Mouse (Mus musculus): ENCODE data around the gene Tmem239. TPM values are rescaled to one million over a fixed set of nuclear protein-coding genes. Genes with fewer than 3 reads are reported as not detected.
"Not testable (repeated sequence)": the region's sequence is repeated elsewhere in the genome, so short reads cannot be mapped to it uniquely, and the experiment has no call there.

Tmem239 gene
- 251 and 255 TPM in 2 replicates for polyA plus RNA-seq (2012; rRNA removed)

DNA sequence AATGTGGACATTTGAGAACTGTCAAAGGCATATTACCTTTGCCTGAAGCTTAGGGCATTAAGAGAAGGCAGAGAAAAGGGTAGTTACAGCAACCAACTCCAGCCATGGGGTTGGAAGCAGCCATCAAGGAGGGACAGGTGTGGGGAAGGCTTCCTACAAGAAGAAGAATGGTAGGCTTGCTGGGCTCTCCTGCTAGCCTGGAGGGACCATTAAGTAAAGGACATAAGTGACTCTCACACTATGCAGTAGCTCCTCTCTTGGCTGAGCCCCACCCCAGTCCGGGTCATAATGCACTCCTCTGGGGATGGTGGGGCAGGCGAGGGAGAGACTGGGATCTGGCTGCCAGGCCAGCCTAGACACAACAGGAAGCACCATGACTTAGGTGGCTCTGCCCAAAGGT, at the start of gene Tmem239:
Gene Tmem239, plus strand, starts transcription at position 301 of the 400 bp plus-strand sequence.
- no peaks in the 10 kb centered on the region for H3K36me3 ChIP-seq (ENCODE audit: control insufficient read depth, insufficient read depth, low read length)
- peak within 1 kb of the TSS; percentile 62 for H3K4me3 ChIP-seq (ENCODE audit: control insufficient read depth, low read depth, low read length)
- peaks cover under 1% of the 10 kb centered on the region; the same call in 1 of the 2 replicates for H3K4me1 ChIP-seq (ENCODE audit: control insufficient read depth, insufficient read depth, low read length)
- TF ChIP-seq CTCF (IDR thresholded peaks at IDR 0.05; ENCODE audit: control insufficient read depth, insufficient read depth, insufficient replicate concordance, low read depth, low read length) (no peak), POLR2A (IDR thresholded peaks at IDR 0.05; ENCODE audit: control insufficient read depth, low read depth, low read length) (0 out of 2 replicates have a peak, but pooled peaks have one; percentile 49)
- H3K27ac ChIP-seq (ENCODE audit: control insufficient read depth, insufficient read depth, low read depth, low read length) = peak within 1 kb of the TSS; percentile 49; the same call in 1 of the 2 replicates
- no peaks in the 10 kb centered on the region for H3K27me3 ChIP-seq (ENCODE audit: control insufficient read depth, insufficient read depth, low read length)

DNA sequence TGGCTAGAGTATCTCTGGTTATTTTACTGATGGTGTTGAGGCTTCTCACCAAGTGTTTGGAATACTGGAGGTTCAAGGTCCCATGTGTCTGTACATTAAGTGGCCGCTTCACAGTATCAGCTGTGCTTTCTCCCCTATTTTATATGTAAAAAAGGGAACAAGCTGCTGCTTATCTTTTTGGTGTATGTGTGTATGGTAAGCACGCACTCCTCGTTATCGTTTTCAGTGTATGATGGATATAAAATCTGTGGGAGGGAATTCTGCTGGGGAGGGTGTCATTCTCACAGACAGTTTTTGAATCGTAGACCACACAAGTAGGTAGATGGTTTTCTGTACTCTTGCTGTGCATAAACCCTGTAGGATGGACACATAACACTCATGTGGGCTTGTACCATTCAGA, 48.7 kb upstream of the Tmem239 start:
- Histone ChIP-seq H3K4me1 (ENCODE audit: control insufficient read depth, insufficient read depth, low read length) (peaks cover 8% of the 10 kb centered on the region), H3K27ac (ENCODE audit: control insufficient read depth, insufficient read depth, low read depth, low read length) (no peak overlapping the region), H3K36me3 (ENCODE audit: control insufficient read depth, insufficient read depth, low read length) (no peaks in the 10 kb centered on the region), H3K4me3 (ENCODE audit: control insufficient read depth, low read depth, low read length) (no peak overlapping the region), H3K27me3 (ENCODE audit: control insufficient read depth, insufficient read depth, low read length) (no peaks in the 10 kb centered on the region)
- TF ChIP-seq CTCF (IDR thresholded peaks at IDR 0.05; ENCODE audit: control insufficient read depth, insufficient read depth, insufficient replicate concordance, low read depth, low read length) = no peak
- no peak for TF ChIP-seq POLR2A (IDR thresholded peaks at IDR 0.05; ENCODE audit: control insufficient read depth, low read depth, low read length)

DNA sequence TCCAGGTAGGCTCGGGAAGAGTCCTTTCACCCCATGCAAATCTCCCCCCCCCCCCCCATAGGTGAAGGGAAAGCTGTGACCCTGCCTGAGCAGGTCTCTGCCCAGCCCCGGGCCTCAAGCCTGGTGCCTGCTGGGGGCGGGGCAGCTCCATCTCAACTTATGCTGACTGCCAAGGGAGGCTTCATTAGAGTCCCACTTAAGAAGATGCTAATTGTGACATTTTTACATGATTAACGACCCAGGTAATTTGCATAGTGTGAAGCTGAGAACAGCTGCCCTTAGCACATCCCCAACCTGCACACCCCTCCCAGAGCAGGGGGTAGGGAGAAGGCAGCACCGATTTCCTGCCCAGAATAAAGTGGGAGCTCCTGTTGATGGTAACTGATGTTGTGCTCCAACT, 47.4 kb upstream of the Tmem239 start:
- TF ChIP-seq POLR2A (IDR thresholded peaks at IDR 0.05; ENCODE audit: control insufficient read depth, low read depth, low read length) = no peak
- TF ChIP-seq CTCF (IDR thresholded peaks at IDR 0.05; ENCODE audit: control insufficient read depth, insufficient read depth, insufficient replicate concordance, low read depth, low read length) = no peak
- Histone ChIP-seq H3K27ac (ENCODE audit: control insufficient read depth, insufficient read depth, low read depth, low read length) (no peak overlapping the region), H3K4me1 (ENCODE audit: control insufficient read depth, insufficient read depth, low read length) (peaks cover 8% of the 10 kb centered on the region), H3K27me3 (ENCODE audit: control insufficient read depth, insufficient read depth, low read length) (no peaks in the 10 kb centered on the region), H3K36me3 (ENCODE audit: control insufficient read depth, insufficient read depth, low read length) (no peaks in the 10 kb centered on the region), H3K4me3 (ENCODE audit: control insufficient read depth, low read depth, low read length) (no peak overlapping the region)

DNA sequence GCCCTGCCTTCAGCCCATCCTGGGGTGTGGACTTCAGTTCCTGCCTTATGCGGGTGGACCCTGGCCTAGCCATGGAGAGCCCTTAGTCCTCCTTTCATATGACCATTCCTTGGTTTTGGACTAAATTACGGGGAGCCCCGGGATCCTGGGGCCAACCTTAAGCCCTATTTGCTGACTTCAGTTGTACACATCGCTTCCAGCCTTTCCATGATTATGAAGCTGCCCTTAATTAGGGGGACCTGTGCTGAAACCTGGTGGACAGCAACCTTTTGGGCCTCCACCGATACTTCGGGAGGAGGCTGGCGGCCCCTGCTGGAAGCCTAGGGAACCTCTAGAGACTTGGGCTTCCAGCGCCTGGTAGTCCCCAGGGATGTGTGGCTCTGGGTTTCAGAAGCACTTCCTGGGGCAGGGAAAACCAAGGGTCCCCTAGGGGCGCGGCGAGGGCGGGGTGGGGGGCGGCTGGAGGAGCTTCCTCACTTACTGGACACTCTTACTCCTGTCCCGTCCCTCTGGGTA, 43.7 kb upstream of the Tmem239 start:
- Histone ChIP-seq H3K4me3 (ENCODE audit: control insufficient read depth, low read depth, low read length) (no peak overlapping the region), H3K27me3 (ENCODE audit: control insufficient read depth, insufficient read depth, low read length) (no peaks in the 10 kb centered on the region)

DNA sequence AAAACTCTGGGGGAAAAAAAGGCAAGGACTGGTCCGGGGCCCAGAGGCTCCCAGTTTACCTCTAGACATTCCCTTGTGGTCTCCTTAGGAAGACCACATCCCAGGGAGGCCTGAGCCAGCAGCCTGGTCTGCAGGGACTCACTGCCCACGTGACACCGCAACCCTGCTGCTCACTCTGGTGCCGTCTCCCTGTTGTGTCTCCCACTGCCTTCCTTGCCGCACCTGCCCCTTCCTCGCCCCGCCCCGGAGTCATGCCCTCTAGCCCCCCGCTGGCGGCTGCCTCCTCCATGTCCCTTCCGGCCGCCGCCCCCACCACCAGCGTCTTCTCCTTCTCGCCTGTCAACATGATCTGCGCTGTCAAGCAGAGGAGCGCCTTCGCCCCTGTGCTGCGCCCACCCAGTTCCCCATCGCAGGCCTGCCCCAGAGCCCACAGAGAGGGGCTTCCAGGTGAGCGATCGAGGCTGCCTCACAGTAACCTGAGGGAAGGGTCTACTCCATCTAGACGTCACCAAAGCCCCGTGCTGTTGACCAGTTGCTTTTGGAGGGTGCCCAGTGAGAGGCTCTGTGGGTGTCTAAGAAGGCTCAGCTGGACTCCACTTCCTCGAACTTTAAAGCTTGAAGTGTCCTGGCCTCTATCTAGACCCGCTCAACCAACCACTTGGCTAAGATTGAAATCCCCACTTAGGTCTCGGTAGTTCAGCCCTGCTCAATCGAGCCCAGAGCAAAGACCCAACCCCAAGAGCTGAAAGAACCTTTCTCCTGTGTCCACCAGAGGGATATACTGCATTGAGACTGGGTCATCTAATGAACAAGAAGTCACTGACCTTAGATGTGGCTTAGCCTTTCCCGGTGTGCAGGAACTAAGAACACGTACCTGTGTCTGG, 40.8 kb upstream of the Tmem239 start:
- peaks cover 16% of the 10 kb centered on the region for H3K4me1 ChIP-seq (ENCODE audit: control insufficient read depth, insufficient read depth, low read length)
- H3K36me3 ChIP-seq (ENCODE audit: control insufficient read depth, insufficient read depth, low read length) = no peaks in the 10 kb centered on the region
- no peaks in the 10 kb centered on the region for H3K27me3 ChIP-seq (ENCODE audit: control insufficient read depth, insufficient read depth, low read length)
- H3K27ac ChIP-seq (ENCODE audit: control insufficient read depth, insufficient read depth, low read depth, low read length) = no peak overlapping the region
- peak overlapping the region; percentile 44 for H3K4me3 ChIP-seq (ENCODE audit: control insufficient read depth, low read depth, low read length)
- TF ChIP-seq CTCF (IDR thresholded peaks at IDR 0.05; ENCODE audit: control insufficient read depth, insufficient read depth, insufficient replicate concordance, low read depth, low read length) = no peak
- TF ChIP-seq POLR2A (IDR thresholded peaks at IDR 0.05; ENCODE audit: control insufficient read depth, low read depth, low read length) = no peak

More for the DNA sequence above, 43.7 kb upstream of the Tmem239 start:
- Histone ChIP-seq H3K4me1 (ENCODE audit: control insufficient read depth, insufficient read depth, low read length) (peaks cover 16% of the 10 kb centered on the region), H3K27ac (ENCODE audit: control insufficient read depth, insufficient read depth, low read depth, low read length) (no peak overlapping the region), H3K36me3 (ENCODE audit: control insufficient read depth, insufficient read depth, low read length) (no peaks in the 10 kb centered on the region)
- TF ChIP-seq CTCF (IDR thresholded peaks at IDR 0.05; ENCODE audit: control insufficient read depth, insufficient read depth, insufficient replicate concordance, low read depth, low read length) (peak; percentile 39; the same call in 1 of the 2 replicates), POLR2A (IDR thresholded peaks at IDR 0.05; ENCODE audit: control insufficient read depth, low read depth, low read length) (no peak)

DNA sequence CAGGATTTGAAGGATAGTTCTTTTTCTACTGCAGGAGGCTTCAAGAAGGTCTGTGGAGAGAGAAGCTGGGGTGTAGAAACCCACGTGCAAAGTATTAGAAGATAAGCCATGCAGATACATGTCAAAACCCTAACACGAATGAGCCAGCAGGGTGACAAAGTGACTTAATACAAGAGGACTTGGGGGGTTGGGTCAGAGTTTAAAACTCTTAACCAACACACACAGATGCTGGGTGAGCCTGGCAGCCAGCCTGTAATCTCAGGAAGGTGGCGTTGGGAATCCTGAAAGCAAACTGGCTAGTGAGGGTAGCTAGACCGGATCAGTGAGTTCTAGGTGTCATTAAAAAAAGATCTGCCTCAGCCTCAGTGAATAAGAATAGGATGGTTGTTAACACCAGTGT, 38.9 kb upstream of the Tmem239 start:
- Histone ChIP-seq H3K36me3 (ENCODE audit: control insufficient read depth, insufficient read depth, low read length) (no peaks in the 10 kb centered on the region), H3K4me1 (ENCODE audit: control insufficient read depth, insufficient read depth, low read length) (peaks cover 9% of the 10 kb centered on the region), H3K27me3 (ENCODE audit: control insufficient read depth, insufficient read depth, low read length) (no peaks in the 10 kb centered on the region), H3K27ac (ENCODE audit: control insufficient read depth, insufficient read depth, low read depth, low read length) (no peak overlapping the region), H3K4me3 (ENCODE audit: control insufficient read depth, low read depth, low read length) (no peak overlapping the region)
- no peak for TF ChIP-seq POLR2A (IDR thresholded peaks at IDR 0.05; ENCODE audit: control insufficient read depth, low read depth, low read length)
- TF ChIP-seq CTCF (IDR thresholded peaks at IDR 0.05; ENCODE audit: control insufficient read depth, insufficient read depth, insufficient replicate concordance, low read depth, low read length) = no peak

DNA sequence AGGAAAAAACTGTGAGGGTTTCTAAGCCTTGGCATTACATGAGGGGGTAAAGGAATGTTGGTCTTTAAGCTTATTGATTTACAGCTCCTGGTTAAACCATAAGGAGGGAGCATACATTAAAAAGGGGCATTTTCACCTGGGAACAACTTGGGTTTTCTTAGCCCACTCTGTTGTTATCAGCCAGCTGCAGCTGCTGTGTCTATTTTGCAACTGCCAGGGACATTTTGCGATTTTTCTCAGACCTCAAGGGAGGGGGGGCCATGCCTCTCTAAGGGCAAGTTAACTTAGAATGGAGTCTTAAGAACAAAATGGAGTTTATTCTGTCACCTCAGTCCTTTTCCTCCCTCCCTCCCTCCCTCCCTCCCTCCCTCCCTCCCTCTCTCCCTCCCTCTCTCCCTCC, 33.3 kb upstream of the Tmem239 start:
- H3K4me1 ChIP-seq (ENCODE audit: control insufficient read depth, insufficient read depth, low read length); H3K4me3 ChIP-seq (ENCODE audit: control insufficient read depth, low read depth, low read length); H3K27me3 ChIP-seq (ENCODE audit: control insufficient read depth, insufficient read depth, low read length); H3K36me3 ChIP-seq (ENCODE audit: control insufficient read depth, insufficient read depth, low read length); H3K27ac ChIP-seq (ENCODE audit: control insufficient read depth, insufficient read depth, low read depth, low read length): not testable (repeated sequence)

Measured in testis, adult 2 months (tissue).